Mouse (Mus musculus): ENCODE data around the gene Prpf31. TPM values are rescaled to one million over a fixed set of nuclear protein-coding genes. Genes with fewer than 3 reads are reported as not detected.

Prpf31 gene
- polyA plus RNA-seq, 1 experiment from 2014 or later, result 58.0 TPM

DNA sequence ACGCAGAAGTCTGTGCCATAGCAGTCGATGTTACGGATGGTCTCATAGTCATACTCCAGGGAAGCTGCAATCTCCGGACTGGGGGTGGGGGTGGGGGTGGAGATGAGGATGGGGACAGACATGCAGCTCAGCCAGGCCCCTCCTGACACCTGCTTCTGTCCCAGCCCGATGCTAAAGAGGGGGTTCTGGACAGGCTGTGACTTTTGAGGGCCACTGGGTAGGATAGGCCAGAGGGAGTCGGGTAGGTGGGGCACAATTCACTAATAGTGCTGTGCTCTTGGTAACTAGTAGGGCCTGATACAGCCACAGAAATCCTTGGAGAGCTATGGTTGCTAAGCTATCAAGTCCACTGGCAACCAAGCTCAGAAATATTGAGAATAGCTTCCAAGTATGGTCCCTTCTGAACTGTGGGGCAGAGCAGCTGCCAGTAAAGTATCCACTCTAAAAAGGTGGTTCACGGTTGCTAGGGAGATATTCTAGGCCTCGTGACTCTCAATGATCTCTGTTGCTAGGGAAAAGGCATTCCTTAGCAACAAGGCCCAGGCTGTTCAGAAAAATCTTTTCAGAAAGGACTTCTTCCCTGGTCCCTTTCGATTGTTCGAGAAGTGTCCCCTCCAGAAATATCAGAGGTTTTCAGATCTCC is 54.2 kb downstream of the Prpf31 start:
- DNase-seq (ENCODE audit: low read depth, low spot score) (no peak), ATAC-seq (no peak)
- in situ Hi-C loops (cut with MboI; ENCODE audit: low pct_unique_long_range_greater_than_20kb), result no loop called here
- H3K27me3 ChIP-seq, result no peaks in the 10 kb centered on the region
- ChIA-PET POLR2A (no interaction called here), CTCF (interaction anchor here (1.3 kb wide), 1 partner anchor 9 kb away, joined by 3 read pairs; no protein-coding TSS in a partner anchor)
- TF ChIP-seq CTCF (IDR thresholded peaks at IDR 0.05), result no peak

DNA sequence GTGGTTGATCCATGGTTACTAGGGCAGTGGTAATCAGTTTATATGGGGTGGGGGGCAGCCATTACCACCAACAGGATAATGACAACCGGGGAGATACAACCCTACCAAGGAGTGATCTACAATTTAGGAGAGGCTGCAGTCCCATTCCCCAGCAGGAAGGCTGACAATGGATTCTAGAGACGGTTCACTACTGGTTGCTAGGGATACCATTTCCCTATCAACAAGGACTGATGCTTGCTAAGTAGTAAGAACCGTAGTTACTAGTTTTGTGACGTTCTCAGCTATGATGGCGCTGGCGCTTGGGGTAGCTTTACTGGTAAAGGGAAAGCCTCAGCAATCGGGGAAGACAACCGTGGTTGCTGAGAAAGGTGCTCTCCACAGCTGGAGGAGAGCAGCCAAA is 54.9 kb downstream of the Prpf31 start:
- ChIA-PET POLR2A (no interaction called here), CTCF (interaction anchor here (1.3 kb wide), 1 partner anchor 10 kb away, joined by 3 read pairs; no protein-coding TSS in a partner anchor)
- ATAC-seq, result no peak
- no peak for TF ChIP-seq CTCF (IDR thresholded peaks at IDR 0.05)
- H3K27me3 ChIP-seq, result no peaks in the 10 kb centered on the region
- in situ Hi-C loops (cut with MboI; ENCODE audit: low pct_unique_long_range_greater_than_20kb), result no loop called here
- DNase-seq (ENCODE audit: low read depth, low spot score), result no peak

DNA sequence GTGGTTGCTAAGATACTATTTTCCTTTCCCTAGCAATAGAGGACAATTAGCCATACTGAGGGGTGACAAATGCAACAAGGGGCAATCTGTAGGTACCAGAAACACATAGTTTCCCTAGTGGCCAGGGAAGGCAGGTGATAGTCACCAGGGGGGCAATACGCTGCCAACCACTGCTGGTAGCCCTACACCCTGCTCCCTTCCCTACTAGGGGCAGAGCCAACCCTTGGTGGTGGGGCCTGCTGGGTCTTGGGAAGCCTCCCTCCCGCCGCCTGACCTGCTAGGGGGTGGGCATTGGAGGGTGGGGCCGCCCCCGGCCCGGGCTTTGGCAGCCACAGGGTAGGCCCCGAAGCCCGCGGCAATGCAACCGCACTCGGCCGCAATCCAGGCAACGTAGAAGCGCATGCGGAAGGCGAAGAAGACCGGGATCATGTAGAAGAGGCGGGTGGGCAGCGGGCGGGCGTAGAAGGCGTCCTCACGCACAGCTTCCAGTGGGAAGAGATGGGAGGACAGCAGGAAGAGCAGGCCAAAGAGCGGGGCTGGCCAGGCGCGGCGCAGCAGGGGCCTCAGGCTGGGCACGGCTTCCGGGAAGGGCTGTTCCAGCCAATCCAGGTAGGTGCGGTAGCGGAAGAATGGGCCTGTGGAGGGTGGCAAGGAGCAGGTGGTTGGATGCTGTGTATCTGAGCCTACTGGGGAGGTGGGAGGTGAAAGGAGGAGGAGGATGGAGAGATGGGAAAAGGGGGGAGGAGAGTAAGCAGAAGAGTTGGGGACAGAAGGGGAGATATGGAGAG is 55.8 kb downstream of the Prpf31 start:
- CTCF ChIA-PET, result interaction anchor here (0.6 kb wide), 1 partner anchor 69 kb away, joined by 3 read pairs; the partner anchor contains the start of gene Ndufa3
- in situ Hi-C loops (cut with MboI; ENCODE audit: low pct_unique_long_range_greater_than_20kb), result no loop called here

DNA sequence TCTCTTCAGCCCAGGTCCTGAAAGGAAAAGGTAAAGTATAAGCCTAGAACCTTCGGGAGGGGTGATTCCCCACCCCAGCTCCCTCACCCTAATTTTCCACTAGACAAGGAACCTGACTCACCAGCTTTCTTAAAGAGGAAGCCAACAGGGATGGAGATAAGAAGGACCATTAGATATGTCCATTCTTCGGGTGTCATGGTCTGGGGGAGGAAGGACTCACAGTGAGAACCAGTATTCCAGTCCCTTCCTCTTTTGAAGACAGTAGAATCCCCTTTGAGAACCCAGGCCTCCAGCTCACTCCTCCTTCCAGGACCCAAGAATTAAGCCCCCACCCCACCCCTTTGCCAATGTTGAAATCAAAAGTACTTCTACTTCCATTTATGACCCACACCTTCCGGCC is 62.1 kb downstream of the Prpf31 start:
- no peaks in the 10 kb centered on the region for H3K27me3 ChIP-seq
- TF ChIP-seq CTCF (IDR thresholded peaks at IDR 0.05), result no peak
- no peak for DNase-seq (ENCODE audit: low read depth, low spot score)
- in situ Hi-C loops (cut with MboI; ENCODE audit: low pct_unique_long_range_greater_than_20kb), result loop anchor here (5.0 to 10.0 kb wide), 3 partner anchors 40 to 443 kb away; partner anchors contain the start of gene Leng8
- no peak for ATAC-seq
- POLR2A ChIA-PET, result interaction anchor here (1.0 kb wide), 1 partner anchor 27 kb away, joined by 3 read pairs; the partner anchor contains the start of gene Leng1
- CTCF ChIA-PET, result interaction anchor here (1.4 kb wide), 1 partner anchor 10 kb away, joined by 3 read pairs; no protein-coding TSS in a partner anchor

More for the DNA sequence above, 55.8 kb downstream of the Prpf31 start:
- POLR2A ChIA-PET, result no interaction called here
- ATAC-seq (no peak), DNase-seq (ENCODE audit: low read depth, low spot score) (no peak)
- no peak for TF ChIP-seq CTCF (IDR thresholded peaks at IDR 0.05)
- H3K27me3 ChIP-seq, result no peaks in the 10 kb centered on the region

Other genes starting within 250 kb of the Prpf31 start
- 1.7 TPM for gene Cacng8, start 239.3 kb upstream of the Prpf31 start, polyA plus RNA-seq (2021)
- not detected for gene Cacng6, start 205.8 kb upstream of the Prpf31 start, polyA plus RNA-seq (2021)
- not detected for gene Tarm1, start 127.4 kb upstream of the Prpf31 start, polyA plus RNA-seq (2021)
- gene Oscar, start 13.8 kb upstream of the Prpf31 start, polyA plus RNA-seq (2021), result 0.09 TPM
- 328 TPM for gene Ndufa3, start 12.6 kb upstream of the Prpf31 start, polyA plus RNA-seq (2021)
- 27.1 TPM for gene Tfpt, start 56 bp upstream of the Prpf31 start, polyA plus RNA-seq (2021)
- gene Cnot3, start 15.3 kb downstream of the Prpf31 start, polyA plus RNA-seq (2021), result 56.5 TPM
- gene Leng1, start 35.9 kb downstream of the Prpf31 start, polyA plus RNA-seq (2021), result 18.5 TPM
- gene Tmc4, start 47.6 kb downstream of the Prpf31 start, polyA plus RNA-seq (2021), result 2.4 TPM
- gene Tsen34, start 62.9 kb downstream of the Prpf31 start, polyA plus RNA-seq (2021), result 205 TPM
- 118 TPM for gene Mboat7, start 63.5 kb downstream of the Prpf31 start, polyA plus RNA-seq (2021)
- gene Rps9, start 74.0 kb downstream of the Prpf31 start, polyA plus RNA-seq (2021), result 1,336 TPM
- gene Pirb, start 90.4 kb downstream of the Prpf31 start, polyA plus RNA-seq (2021), result 0.03 TPM
- gene Gm15448, start 195.7 kb downstream of the Prpf31 start, polyA plus RNA-seq (2021), result not detected
- not detected for gene Pira2, start 215.1 kb downstream of the Prpf31 start, polyA plus RNA-seq (2021)